Mouse (Mus musculus) liver, embryonic 14 days (tissue): ENCODE measurements around the gene Plagl1. TPM values are rescaled to one million over a fixed set of nuclear protein-coding genes. Genes with fewer than 3 reads are reported as not detected.

Source experiments
- polyA plus RNA-seq: library from polyadenylated mRNA; depleted of rRNA; stranded (reverse); fragments of >200 nt; gene quantifications from 2 replicates; pipeline ENCODE4 v1.2.3, GENCODE M21; 2012; rRNA removed

Gene Plagl1
- polyA plus RNA-seq: 42.9 and 43.1 TPM in 2 replicates

DNA sequence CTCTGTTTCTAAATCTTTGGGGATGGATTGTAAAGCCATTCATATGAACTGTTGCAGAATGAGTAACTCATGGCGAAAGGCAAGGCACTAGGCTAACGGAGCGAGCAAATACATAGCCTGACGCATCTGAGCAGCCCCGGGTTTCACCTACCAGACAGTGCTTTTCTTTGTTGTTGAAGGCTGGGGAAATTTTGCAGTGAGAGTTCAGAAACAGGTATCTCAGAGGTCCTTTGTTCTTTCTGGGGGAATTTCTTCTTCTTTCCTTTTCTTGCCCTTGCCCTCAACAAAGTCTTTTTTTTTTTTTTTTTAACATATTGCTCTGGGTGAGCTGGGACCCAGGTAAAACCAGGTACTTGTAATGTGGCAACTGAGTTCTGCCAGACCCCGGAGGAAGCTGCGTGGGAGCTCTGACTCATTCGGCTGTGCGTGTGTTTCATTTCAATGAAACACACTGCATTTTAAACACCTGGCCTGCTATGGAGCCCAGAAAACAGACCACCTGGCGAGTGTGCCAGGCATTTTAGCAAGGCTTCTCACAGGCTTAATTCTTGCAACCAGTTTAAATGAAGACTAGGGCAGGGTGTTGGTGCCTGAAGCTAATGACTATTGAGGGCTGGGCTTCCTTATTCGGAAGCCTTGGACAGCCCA lies at the start of gene Plagl1:
TSS of gene Plagl1 (plus strand) at position 484 of the 648 bp plus-strand sequence.

GRCm38 (mm10) chr10:13177973-13178624 lies 117.8 kb downstream of the Plagl1 start, which contains the start of gene Zc2hc1b:
TSS of gene Zc2hc1b (minus strand) at chr10:13178023.

Other genes with a start within 250 kb of the Plagl1 start
- 2.7 and 2.8 TPM in 2 replicates for gene Utrn, start 191.1 kb upstream of the Plagl1 start, polyA plus RNA-seq
- 5.5 and 6.3 TPM in 2 replicates for gene Stx11, start 96.2 kb upstream of the Plagl1 start, polyA plus RNA-seq
- gene Sf3b5, start 55.2 kb upstream of the Plagl1 start, polyA plus RNA-seq: 19.0 and 20.7 TPM in 2 replicates
- gene Zc2hc1b, start 117.5 kb downstream of the Plagl1 start, polyA plus RNA-seq: not detected in 2 replicates
- gene Ltv1, start 132.7 kb downstream of the Plagl1 start, polyA plus RNA-seq: 17.7 and 21.3 TPM in 2 replicates